Mouse (Mus musculus) heart, adult 2 months (tissue): Measurements from ENCODE around the gene Fancd2os.

Source experiments
- CTCF ChIP-seq: fragments of 200-600 bp; IDR thresholded peaks from 2 replicates; pipeline ENCODE4 v1.8.1; 2022; ENCODE audit warnings: antibody characterized with exemption, mild to moderate bottlenecking, moderate library complexity
- EP300 ChIP-seq: fragments of 200-500 bp; IDR thresholded peaks from 2 replicates; pipeline ENCODE4 v1.6.1; 2011; ENCODE audit warnings: low read depth, low read length, control low read depth; ENCODE audit not compliant: insufficient read depth

DNA sequence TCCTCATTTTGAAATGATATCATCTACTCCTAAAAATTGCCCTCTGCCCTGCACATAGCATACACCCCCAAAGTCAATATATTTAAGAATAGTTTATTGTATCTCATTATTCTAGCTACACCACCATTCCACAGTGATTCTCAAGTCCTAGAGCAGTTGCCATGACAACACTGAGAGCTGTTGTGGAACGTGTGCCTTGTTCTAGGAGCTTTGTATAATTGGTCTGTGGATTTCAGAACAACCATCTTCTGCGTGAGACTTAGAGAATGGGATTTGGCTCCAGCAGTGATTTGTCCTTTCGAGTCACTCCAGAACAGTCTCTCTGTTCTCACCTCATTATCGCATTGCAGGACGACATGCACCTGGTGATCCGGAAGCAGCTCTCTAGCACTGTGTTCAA lies 40.8 kb downstream of the Fancd2os start:
- TF ChIP-seq CTCF (no peak), EP300 (no peak)
